In the genomic region with DNA sequence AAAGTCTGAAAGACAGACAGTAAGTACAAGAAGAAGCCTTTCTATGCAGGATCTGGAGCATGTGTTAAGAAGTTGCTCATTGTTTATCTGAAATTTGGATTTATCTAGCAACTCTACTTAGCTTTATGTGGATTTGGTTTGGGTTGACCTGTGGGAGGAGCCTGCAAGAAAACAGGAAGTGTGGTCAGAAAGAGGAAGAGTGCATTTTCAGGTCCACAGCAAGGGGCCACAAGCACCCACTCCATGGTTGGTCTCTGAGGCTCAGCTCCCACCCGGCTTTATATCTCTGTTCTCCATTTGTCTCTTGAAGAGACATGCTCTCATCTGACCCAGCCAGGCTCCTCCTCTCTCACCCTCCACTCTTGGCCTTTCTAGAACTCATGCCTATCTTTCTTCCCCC, we compare ENCODE assay signal across 32 mouse cellular contexts.
DNase-seq lines count a peak whose midpoint lies in the region; ATAC-seq and TF ChIP-seq lines count a peak whose summit lies in the region.
"Had no signal": no experiment of that assay in that cellular context is flagged by ENCODE, and none has a peak within 500 bp of the region (broad histone marks: within the 10 kb centered on the region; RNA-seq: fewer than 3 reads in every experiment).

No protein-coding gene starts in this region.

- peak; percentile 91 for ATAC-seq in granulocyte monocyte progenitor cell, adult 5-6 weeks (replicated peaks; ENCODE audit: poor library complexity, severe bottlenecking)
- ATAC-seq in neutrophil, adult 5-6 weeks (ENCODE audit: extremely low read depth, insufficient number of reproducible peaks, low FRiP score, poor library complexity, severe bottlenecking): peak; percentile 59
- no peak for ATAC-seq in hindbrain, embryonic 13.5 days (ENCODE audit: low FRiP score)
- ATAC-seq: forebrain, embryonic 15.5 days; liver, embryonic 12.5 days; liver, postnatal 0 days; lung, postnatal 0 days; midbrain, embryonic 13.5 days had no signal

- TF ChIP-seq POLR2A in CH12.LX (IDR thresholded peaks at IDR 0.05; ENCODE audit: low read depth, low read length): no peak

- no peak for TF ChIP-seq CTCF in CH12.LX (conservative IDR thresholded peaks at IDR 0.05 in 1 of 2, IDR thresholded peaks at IDR 0.05 in 1 of 2; ENCODE audit: low read depth in 2 of 2, low read length in 2 of 2)

- H3K79me2 ChIP-seq in CH12.LX (replicated peaks; ENCODE audit: control insufficient read depth, extremely low read depth, insufficient read depth, poor library complexity, severe bottlenecking): no peaks in the 10 kb centered on the region

- peak overlapping the region; percentile 47 for H3K4me2 ChIP-seq in CH12.LX (ENCODE audit: insufficient read depth, low read depth, poor library complexity, severe bottlenecking)
- no peak overlapping the region for H3K4me2 ChIP-seq in hindbrain, embryonic 13.5 days
- H3K4me2 ChIP-seq: embryonic facial prominence, embryonic 13.5 days; forebrain, embryonic 15.5 days; heart, embryonic 12.5 days; hindbrain, embryonic 15.5 days; limb, embryonic 13.5 days; liver, embryonic 12.5 days; midbrain, embryonic 13.5 days; neural tube, embryonic 15.5 days had no signal

- no peak overlapping the region for H3K4me3 ChIP-seq in CH12.LX (replicated peaks in 1 of 3; ENCODE audit: low read depth in 2 of 3, low read length in 2 of 3, poor library complexity in 1 of 3)
- no peak overlapping the region for H3K4me3 ChIP-seq in hindbrain, embryonic 13.5 days
- H3K4me3 ChIP-seq: embryonic facial prominence, embryonic 13.5 days; forebrain, embryonic 10.5 days; forebrain, embryonic 15.5 days; gastrocnemius, adult 2 months; heart, adult 2 months; heart, embryonic 12.5 days; hindbrain, embryonic 15.5 days; layer of hippocampus, adult 2 months; left cerebral cortex, adult 2 months; limb, embryonic 13.5 days; liver, embryonic 12.5 days; megakaryocyte, embryonic 14.5 days; midbrain, embryonic 13.5 days; neural tube, embryonic 15.5 days had no signal

- no peaks in the 10 kb centered on the region for H3K9me3 ChIP-seq in CH12.LX (replicated peaks; ENCODE audit: low read length)
- no peaks in the 10 kb centered on the region for H3K9me3 ChIP-seq in hindbrain, embryonic 13.5 days
- H3K9me3 ChIP-seq: embryonic facial prominence, embryonic 13.5 days; forebrain, embryonic 10.5 days; forebrain, embryonic 15.5 days; G1E; heart, embryonic 12.5 days; hindbrain, embryonic 15.5 days; limb, embryonic 13.5 days; liver, embryonic 12.5 days; megakaryocyte, embryonic 14.5 days; midbrain, embryonic 13.5 days; neural tube, embryonic 15.5 days had no signal

- H3K9ac ChIP-seq in CH12.LX (ENCODE audit: insufficient read depth, low read depth): no peak overlapping the region
- H3K9ac ChIP-seq in hindbrain, embryonic 13.5 days: no peak overlapping the region
- H3K9ac ChIP-seq: embryonic facial prominence, embryonic 13.5 days; forebrain, embryonic 15.5 days; heart, embryonic 12.5 days; hindbrain, embryonic 15.5 days; limb, embryonic 13.5 days; liver, embryonic 12.5 days; liver, postnatal 0 days; midbrain, embryonic 13.5 days; neural tube, embryonic 15.5 days had no signal

- H3K4me1 ChIP-seq in CH12.LX (ENCODE audit: control insufficient read depth in 1 of 2, insufficient read depth in 2 of 2): peaks cover 7 to 43% of the 10 kb centered on the region in 2 experiments
- H3K4me1 ChIP-seq in hindbrain, embryonic 13.5 days (replicated peaks): peaks cover 6% of the 10 kb centered on the region
- H3K4me1 ChIP-seq: heart, embryonic 12.5 days; hindbrain, embryonic 15.5 days; liver, embryonic 12.5 days had no signal

- peak; percentile 58 for DNase-seq in 416B (ENCODE audit: low read depth)
- DNase-seq in CH12.LX (ENCODE audit: extremely low read depth): peak; percentile 64
- DNase-seq in cerebellum, postnatal 25 days: no peak
- no peak for DNase-seq in lung, adult 18-20 months
- DNase-seq: cerebellum, adult 2 months; gastrocnemius, adult 2 months; gastrocnemius, postnatal 36 days; heart, adult 2 months; heart, postnatal 4 days; kidney, adult 2 months; kidney, postnatal 36 days; liver, postnatal 0 days; right cerebral cortex, postnatal 25 days; thymus, adult 2 months; thymus, postnatal 36 days had no signal

- in situ Hi-C loops in CH12.LX (cut with MboI; ENCODE audit: low pct_ligation_motif_present, low pct_unique_long_range_greater_than_20kb, low sequenced_read_pairs): no loop called here

- H3K27me3 ChIP-seq in CH12.LX (replicated peaks): peaks cover 25% of the 10 kb centered on the region
- H3K27me3 ChIP-seq in hindbrain, embryonic 13.5 days: no peaks in the 10 kb centered on the region
- H3K27me3 ChIP-seq: forebrain, embryonic 15.5 days; hindbrain, embryonic 15.5 days; midbrain, embryonic 13.5 days had no signal

- no peaks in the 10 kb centered on the region for H3K36me3 ChIP-seq in CH12.LX (replicated peaks in 1 of 2; ENCODE audit: control insufficient read depth in 1 of 2, insufficient read depth in 1 of 2, low read length in 1 of 2)
- H3K36me3 ChIP-seq in hindbrain, embryonic 13.5 days: 0 out of 2 replicates have a peak, but pooled peaks cover 2% of the 10 kb centered on the region
- H3K36me3 ChIP-seq: embryonic facial prominence, embryonic 13.5 days; forebrain, embryonic 10.5 days; forebrain, embryonic 15.5 days; G1E; heart, embryonic 12.5 days; hindbrain, embryonic 15.5 days; limb, embryonic 13.5 days; liver, embryonic 12.5 days; midbrain, embryonic 13.5 days; neural tube, embryonic 15.5 days had no signal

- peak; percentile 86 for TF ChIP-seq EP300 in CH12.LX (IDR thresholded peaks at IDR 0.05; ENCODE audit: low read length)

- dilution Hi-C loops in CH12.LX (cut with MboI; ENCODE audit: extremely low pct_ligation_motif_present, extremely low pct_unique_long_range_greater_than_20kb, low sequenced_read_pairs): no loop called here

- TF ChIP-seq RAD21 in CH12.LX (IDR thresholded peaks at IDR 0.05; ENCODE audit: low read depth, low read length): no peak

- 90% methylated on average over 1 of the region's 1 CpGs for WGBS in hindbrain, embryonic 13.5 days

- no peak overlapping the region for H3K27ac ChIP-seq in CH12.LX (ENCODE audit: insufficient read depth, low read depth)
- H3K27ac ChIP-seq in hindbrain, embryonic 13.5 days: no peak overlapping the region
- H3K27ac ChIP-seq: embryonic facial prominence, embryonic 13.5 days; forebrain, embryonic 10.5 days; forebrain, embryonic 15.5 days; gastrocnemius, adult 2 months; heart, adult 2 months; hindbrain, embryonic 15.5 days; layer of hippocampus, adult 2 months; left cerebral cortex, adult 2 months; limb, embryonic 13.5 days; liver, embryonic 12.5 days; midbrain, embryonic 13.5 days; neural tube, embryonic 15.5 days had no signal

TF ChIP-seq in CH12.LX, 34 proteins besides CTCF, POLR2A, EP300 and RAD21:
- TF ChIP-seq ETS1 (conservative IDR thresholded peaks at IDR 0.05; ENCODE audit: low read depth, low read length) (no peak), ELF1 (IDR thresholded peaks at IDR 0.05; ENCODE audit: low read depth, low read length) (peak; percentile 69), IRF4 (IDR thresholded peaks at IDR 0.05; ENCODE audit: low read depth, low read length) (peak; percentile 83), MAZ (IDR thresholded peaks at IDR 0.05; ENCODE audit: low read depth, low read length) (no peak), JUND (conservative IDR thresholded peaks at IDR 0.05; ENCODE audit: low read depth, low read length) (no peak), UBTF (IDR thresholded peaks at IDR 0.05; ENCODE audit: low read depth, low read length) (no peak), USF2 (conservative IDR thresholded peaks at IDR 0.05; ENCODE audit: low read depth, low read length) (no peak), PAX5 (IDR thresholded peaks at IDR 0.05; ENCODE audit: low read length) (no peak), E2F4 (IDR thresholded peaks at IDR 0.05; ENCODE audit: insufficient replicate concordance, low read depth, low read length) (no peak), KAT2A (IDR thresholded peaks at IDR 0.05; ENCODE audit: insufficient replicate concordance, low read length) (no peak), HCFC1 (IDR thresholded peaks at IDR 0.05; ENCODE audit: low read depth, low read length) (no peak), MAFK (IDR thresholded peaks at IDR 0.05; ENCODE audit: insufficient replicate concordance, low read length) (no peak), MYC (IDR thresholded peaks at IDR 0.05; ENCODE audit: low read depth, low read length) (no peak), SMC3 (IDR thresholded peaks at IDR 0.05; ENCODE audit: low read depth, low read length) (no peak)
TF ChIP-seq in CH12.LX: peak in this region for 2.

Comparison
In these comparisons a context has a peak if more than half of its experiments do, and no peak if none do; other contexts are left out.
1. DNase-seq: peak in 416B (single experiment) and CH12.LX (single experiment); none in cerebellum, postnatal 25 days (0 of 2) and lung, adult 18-20 months (0 of 2).